Mouse (Mus musculus) neutrophil, adult 83 days (primary cell): Measurements from ENCODE around the gene Frzb. TPM values are rescaled to one million over a fixed set of nuclear protein-coding genes. Genes with fewer than 3 reads are reported as not detected.

Source experiments
- total RNA-seq, 2 experiments: library from RNA; stranded (reverse); gene quantifications; one replicate each; pipeline ENCODE4 v1.2.4; 2023

Frzb gene
- total RNA-seq: under 1 TPM; 0.44 to 0.51 TPM

DNA sequence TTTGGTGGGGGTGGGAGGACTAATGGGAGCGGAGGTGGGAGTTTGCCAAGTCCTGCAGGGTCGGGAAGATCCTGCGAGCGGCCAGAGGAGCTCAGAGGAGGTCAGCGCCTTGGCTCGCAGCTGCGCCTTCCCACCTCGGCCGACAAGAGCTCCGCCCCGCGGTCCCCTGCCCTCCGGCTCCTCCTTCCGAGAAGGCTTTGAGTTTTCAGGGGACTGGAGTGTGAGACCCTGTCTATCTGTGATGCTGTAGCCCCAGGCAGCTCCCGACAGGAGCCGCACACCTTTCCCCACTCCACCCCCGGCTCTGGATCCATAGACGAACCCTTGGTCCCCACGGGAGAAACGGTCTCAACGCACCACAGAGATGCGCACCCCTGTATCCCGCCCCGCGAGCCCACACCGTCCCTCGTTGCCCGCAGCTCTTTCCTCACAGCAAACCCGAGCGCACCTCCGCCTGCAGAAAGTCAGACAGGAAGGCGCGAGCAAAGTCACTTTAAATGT is at the start of gene Frzb:
Gene Frzb (minus strand): TSS at position 335 of the 501 bp plus-strand sequence.

Other genes with a start within 250 kb of the Frzb start
- not detected for gene Prdx6b, start 155.2 kb downstream of the Frzb start, total RNA-seq
- gene Dnajc10, start 132.2 kb downstream of the Frzb start, total RNA-seq: 10 to 100 TPM; 37.8 to 41.0 TPM
- gene Nckap1, start 133.8 kb upstream of the Frzb start, total RNA-seq: 1 to 10 TPM; 1.2 to 1.7 TPM
- gene Dusp19, start 169.4 kb upstream of the Frzb start, total RNA-seq: 1 to 10 TPM; 2.0 to 2.3 TPM
- gene Nup35, start 169.6 kb upstream of the Frzb start, total RNA-seq: 10 to 100 TPM in 1 of 2 experiments, 1 to 10 TPM in 1; 9.6 to 11.3 TPM